Mouse (Mus musculus) erythroid progenitor cell, adult 5-6 weeks (primary cell): ENCODE results near the gene Prepl. TPM values are rescaled to one million over a fixed set of nuclear protein-coding genes. Genes with fewer than 3 reads are reported as not detected.

ENCODE experiments used
- ATAC-seq: replicated peaks from 2 replicates; pipeline ENCODE4 v1.8.0; 2016; ENCODE audit warnings: moderate number of reproducible peaks, mild to moderate bottlenecking, moderate TSS enrichment, inconsistent platforms; ENCODE audit not compliant: poor library complexity, low FRiP score, severe bottlenecking
- total RNA-seq, 2 experiments: library from RNA; stranded (forward) in 1 of 2; stranded (reverse) in 1 of 2; fragments of 150-400 nt in 1 of 2; fragments of 186-747, 209-891 nt in 1 of 2; gene quantifications; 2 replicates each; pipeline versions ENCODE4 v1.2.3 to v1.2.4; 2015 to 2017; ENCODE audit warnings: low replicate concordance in 2 of 2

The Prepl gene
- total RNA-seq, 2 experiments from 2014 or later = 2.8 to 23.1 TPM

DNA sequence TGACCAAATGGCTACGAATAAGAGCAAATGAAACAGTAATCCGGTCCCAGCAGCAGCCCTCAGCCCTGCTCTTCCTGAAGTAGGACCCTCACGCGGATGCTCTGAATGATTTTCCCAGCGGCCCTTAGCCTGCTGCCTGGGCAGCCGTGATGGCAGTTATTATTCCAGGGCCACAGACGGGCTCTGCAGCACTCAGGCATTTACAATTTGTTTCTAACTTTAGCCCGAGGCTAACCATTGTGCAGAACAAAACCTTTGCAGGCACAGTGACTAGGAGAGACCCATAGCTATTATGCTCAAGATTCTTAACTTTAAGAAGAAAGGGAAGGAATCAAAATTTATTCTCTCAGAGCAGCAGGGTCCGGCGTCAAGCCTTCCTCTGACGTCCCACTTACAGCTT is 17.7 kb downstream of the Prepl start:
- ATAC-seq = no peak

GRCm38 (mm10) chr17:85071088-85071775 is 18.8 kb downstream of the Prepl start:
- no peak for ATAC-seq

- no peak for ATAC-seq
Measured at GRCm38 (mm10) chr17:85070658-85071057, 19.4 kb downstream of the Prepl start.

GRCm38 (mm10) chr17:85067331-85067730 is 22.7 kb downstream of the Prepl start:
- no peak for ATAC-seq

GRCm38 (mm10) chr17:85063560-85063959 is 26.5 kb downstream of the Prepl start:
- ATAC-seq = no peak

GRCm38 (mm10) chr17:85059136-85059535 is 30.9 kb downstream of the Prepl start:
- no peak for ATAC-seq

GRCm38 (mm10) chr17:85058276-85058675 is 31.8 kb downstream of the Prepl start:
- ATAC-seq = no peak

DNA sequence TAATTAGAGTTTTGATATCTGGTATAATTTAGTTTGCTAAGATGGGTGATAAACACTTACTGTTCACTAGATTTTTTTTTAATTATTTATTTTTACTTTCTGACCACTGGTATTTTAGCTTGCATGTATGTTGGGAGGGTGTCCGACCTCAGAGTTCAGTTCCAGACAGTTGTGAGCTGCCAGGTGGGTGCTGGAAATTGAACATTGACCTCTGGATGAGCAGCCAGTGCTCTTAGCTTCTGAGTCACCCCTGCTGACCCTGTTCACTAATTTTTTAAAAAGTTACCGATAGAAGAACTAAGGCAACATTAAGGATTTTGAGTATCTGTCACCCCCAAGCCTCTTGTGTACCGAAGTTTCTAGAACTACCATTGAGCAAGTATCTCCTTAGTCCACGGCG is 41.7 kb downstream of the Prepl start:
- no peak for ATAC-seq

DNA sequence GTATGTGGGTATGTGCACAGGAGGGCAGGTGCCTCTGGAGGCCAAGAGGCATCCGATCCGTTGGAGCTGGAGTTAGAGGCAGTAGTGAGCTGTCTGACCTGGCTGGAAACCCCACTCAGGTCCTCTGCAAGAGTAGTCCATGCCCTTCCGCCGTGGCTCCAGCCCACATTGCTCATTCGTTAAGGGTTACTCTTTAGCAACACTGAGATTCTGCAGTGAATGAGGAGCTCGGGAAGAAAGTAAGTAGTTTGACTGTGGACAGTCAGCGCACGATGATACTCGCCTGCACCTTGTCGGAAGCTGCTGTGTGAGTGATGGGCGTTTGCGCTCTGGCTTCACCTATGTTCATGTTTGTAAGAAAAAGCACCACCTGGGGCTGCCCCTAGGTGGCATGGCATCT is 44.9 kb downstream of the Prepl start:
- no peak for ATAC-seq

DNA sequence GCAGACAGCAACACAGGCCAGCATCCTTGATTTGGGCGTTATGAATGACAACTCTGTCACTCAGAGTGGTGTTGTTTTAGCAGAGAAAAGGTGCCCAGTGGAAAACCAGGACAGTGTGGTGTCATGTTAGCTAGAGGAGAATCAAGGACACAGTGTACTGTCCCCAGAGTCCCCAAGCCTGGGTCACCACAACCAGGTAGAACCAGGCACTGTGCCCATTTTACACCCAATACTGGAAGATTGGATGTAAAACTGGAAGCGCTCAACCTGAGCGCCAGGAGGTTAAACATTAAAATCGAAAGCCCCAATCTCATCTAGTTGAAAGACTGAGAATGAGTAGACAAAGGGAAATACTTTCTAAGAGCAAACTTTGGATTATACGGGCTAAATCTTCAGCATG is 45.6 kb downstream of the Prepl start:
- no peak for ATAC-seq

- ATAC-seq = no peak
Measured at GRCm38 (mm10) chr17:85043404-85043816, 46.6 kb downstream of the Prepl start.

DNA sequence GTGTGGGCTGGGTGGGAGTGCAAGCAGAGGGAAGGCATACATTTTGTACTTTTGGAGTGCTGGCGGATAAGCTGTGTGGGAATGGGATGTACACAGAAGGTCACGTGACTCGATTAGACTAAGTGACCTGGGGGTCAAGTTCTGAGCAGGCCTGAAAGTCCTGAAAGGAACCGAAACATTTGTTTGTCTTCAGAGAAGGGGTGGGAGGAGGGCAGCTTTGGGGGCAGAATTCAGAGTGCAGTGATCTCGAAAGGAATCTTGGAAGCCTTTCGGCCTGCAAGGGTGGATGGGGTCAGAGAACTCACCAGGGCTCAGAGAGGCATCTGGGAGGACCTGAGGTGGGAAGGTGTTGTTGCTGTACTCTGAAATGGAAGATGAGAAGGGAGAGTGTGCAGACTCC is 47.6 kb downstream of the Prepl start:
- no peak for ATAC-seq

DNA sequence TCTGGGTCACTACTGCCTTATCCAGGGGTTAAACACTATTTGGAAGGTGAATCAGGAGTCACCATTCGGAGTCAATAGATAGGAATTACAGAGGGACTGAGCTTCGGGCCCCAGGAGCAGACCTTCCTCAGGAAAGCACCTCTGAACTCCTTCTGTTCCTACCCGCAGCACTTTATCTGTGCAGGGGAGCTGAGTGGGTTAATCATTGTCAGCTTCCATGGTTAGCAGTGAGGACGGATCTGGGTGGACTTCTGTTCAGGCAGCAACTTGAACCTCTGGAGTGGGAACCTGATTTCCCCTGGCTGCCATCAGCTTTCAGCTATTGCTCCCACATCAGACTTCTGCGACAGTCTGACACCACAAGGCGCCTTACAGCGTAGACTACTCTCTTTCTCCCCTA is 49.1 kb downstream of the Prepl start:
- ATAC-seq = no peak

DNA sequence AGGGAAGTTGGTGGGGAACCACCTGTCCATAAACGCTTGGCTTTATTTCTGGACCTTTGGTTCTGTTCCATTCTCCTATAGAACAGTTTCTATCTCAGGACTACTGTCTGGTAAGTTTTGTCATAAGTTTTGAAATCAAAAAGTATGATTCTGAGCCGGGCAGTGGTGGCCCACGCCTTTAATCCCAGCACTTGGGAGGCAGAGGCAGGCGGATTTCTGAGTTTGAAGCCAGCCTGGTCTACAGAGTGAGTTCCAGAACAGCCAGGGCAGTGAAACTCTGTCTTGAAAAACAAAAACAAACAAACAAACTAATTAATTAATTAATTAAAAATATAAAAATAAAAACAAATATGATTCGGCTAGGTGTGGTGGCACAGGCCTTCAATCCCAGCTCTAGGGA is 51.3 kb downstream of the Prepl start:
- no peak for ATAC-seq

DNA sequence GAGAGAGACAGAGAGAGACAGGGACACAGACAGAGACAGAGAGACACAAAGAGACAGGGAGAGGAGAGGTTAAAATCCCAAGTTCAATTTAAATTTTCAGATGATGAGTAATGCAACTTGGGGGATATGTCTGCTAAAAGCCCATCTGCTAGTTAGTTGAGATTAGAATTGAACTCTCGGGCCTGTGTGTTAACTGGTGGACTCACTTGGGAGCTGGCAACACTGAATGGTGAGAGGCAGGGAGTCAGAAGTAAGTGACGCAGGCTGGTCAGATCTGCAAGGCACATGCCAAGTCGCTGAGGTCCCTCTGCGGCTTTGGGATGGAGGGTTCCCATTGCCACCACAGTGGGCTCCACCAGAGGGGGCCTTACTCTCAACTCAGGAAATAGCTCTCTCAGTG is 51.7 kb downstream of the Prepl start:
- ATAC-seq = no peak

DNA sequence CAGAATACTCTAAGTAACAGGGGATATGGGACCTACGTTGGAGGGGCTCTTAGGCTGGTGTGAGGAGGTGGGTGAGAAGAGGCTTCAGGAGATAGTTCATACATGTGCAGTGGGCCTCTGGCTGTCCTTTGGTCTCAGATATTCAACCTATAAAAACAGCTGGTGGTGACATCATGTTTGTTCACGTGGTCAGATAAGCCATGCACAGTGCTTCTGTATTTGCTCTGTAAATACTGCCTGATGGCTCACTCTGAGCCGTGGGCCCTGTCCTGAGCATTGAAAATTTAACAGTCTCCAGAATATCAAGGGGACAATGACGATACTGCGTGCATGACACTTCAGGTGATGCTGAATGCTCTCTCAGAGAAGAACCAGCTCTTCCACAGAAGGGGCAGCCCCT is 52.2 kb downstream of the Prepl start:
- ATAC-seq = no peak

GRCm38 (mm10) chr17:85034068-85034467 is 56.0 kb downstream of the Prepl start:
- ATAC-seq = no peak

- no peak for ATAC-seq
Measured at GRCm38 (mm10) chr17:85033087-85033486, 57.0 kb downstream of the Prepl start.

DNA sequence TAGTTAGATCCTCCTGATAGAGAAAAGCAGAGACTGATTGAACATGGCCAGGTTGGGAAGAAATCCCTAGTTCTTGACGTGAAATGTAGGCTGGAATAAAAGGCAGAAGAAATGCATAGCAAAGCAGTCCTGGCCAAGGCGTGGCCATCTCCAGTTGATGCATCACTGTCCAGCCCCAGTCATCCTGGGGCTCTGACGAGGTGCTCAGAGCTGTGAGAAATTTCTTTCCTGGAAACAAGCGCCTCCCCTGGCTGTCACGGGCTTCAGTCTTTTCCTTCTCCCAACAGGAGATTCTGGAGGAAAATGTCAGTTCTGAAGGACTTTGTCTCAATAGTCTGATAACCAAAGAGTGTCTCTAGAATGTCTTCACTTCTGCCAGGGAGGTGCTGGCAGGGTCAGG is 59.4 kb downstream of the Prepl start:
- ATAC-seq = no peak

GRCm38 (mm10) chr17:85028797-85029196 is 61.2 kb downstream of the Prepl start:
- no peak for ATAC-seq

DNA sequence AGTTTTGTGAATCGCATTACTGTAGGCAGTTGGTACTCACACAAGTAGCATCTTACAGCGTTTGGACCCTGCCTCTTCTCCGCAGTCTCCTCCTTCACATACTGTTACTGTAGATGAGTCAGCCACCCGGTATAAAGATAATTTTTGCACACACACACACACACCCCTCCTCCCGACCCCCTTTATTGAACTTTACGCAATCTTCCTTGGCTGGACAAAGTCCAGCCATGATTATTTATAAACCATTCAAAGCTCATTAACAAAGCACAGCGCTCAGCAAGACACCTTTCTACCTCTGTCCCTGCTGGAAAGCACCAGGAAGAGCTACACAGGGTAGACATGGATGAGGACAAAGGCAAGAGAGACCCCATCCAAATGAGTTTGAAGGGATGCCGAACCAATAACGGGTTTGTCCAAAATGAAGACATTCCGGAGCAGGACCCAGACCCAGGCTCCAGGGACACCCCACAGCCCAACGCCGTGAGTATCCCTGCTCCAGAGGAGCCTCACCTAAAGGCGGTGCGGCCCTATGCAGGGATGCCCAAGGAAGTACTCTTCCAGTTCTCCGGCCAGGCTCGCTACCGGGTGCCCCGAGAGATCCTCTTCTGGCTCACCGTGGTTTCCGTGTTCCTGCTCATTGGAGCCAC is 61.8 kb downstream of the Prepl start, which contains the start of gene Slc3a1:
Slc3a1 (plus strand) TSS at position 284 of the 647 bp plus-strand sequence.
- no peak for ATAC-seq

DNA sequence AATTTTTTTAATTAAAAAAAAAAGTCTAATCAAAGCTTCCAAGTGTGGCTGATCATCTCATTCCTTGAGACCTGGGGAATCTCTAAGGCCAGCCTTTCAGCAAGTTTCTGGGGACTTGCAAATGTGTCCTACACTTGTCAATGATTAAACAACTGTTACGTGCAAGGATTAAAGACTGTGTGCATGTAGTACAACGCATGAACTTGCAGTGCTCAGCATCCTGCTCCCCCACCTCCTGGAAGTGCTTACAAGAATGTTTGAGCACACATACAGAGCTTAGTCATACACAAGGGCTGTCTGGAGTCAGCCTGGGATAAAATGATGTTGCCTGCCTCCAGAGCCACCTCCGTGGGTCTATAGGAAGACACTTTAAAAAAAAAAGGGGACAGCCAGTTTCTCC is 62.8 kb downstream of the Prepl start:
- no peak for ATAC-seq
